Mouse (Mus musculus) spleen, adult 2 months (tissue): ENCODE results near the gene Hao2.

Source experiments
- CTCF ChIP-seq: fragments of 200-500 bp; IDR thresholded peaks from 2 replicates; pipeline ENCODE4 v1.5.1; 2011; ENCODE audit warnings: mild to moderate bottlenecking, inconsistent platforms; ENCODE audit not compliant: insufficient read depth, insufficient read length, insufficient replicate concordance; ENCODE audit errors: extremely low read depth
- POLR2A ChIP-seq: fragments of 200-500 bp; IDR thresholded peaks from 2 replicates; pipeline ENCODE4 v1.6.1; 2011; ENCODE audit warnings: low read depth, low read length, inconsistent platforms

DNA sequence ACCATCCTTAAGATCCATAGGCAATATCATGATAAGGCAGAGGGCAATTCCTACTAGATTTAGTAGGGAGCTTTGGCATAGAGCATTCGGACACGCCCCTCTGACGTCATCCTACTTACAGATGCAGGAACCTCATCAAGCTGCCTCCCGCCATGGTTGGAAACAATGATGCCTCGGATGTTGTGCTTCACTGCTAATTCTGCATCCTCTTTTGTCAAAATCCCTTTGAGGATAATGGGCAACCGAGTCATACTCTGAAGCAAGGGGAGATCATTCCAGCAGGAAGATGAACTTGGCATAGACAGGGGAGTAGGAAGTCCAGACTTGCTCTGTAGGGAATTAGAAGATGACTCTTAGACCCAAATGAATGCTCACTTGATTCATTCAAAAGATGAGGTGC lies 12.8 kb downstream of the Hao2 start:
- no peak for TF ChIP-seq CTCF
- no peak for TF ChIP-seq POLR2A
